Mouse (Mus musculus) Patski (cell line): ENCODE measurements around the gene Tmem189. TPM values are rescaled to one million over a fixed set of nuclear protein-coding genes. Genes with fewer than 3 reads are reported as not detected.

Experiments used
- ATAC-seq: fragments of 100-300 bp; one replicate; pipeline ENCODE4 v1.8.0; 2021
- CTCF ChIA-PET: fragments of 350-600 bp; sonication (Branson Sonifier 250); formaldehyde crosslinking; loops from one replicate; lab custom pipeline; 2022; ENCODE audit warnings: inconsistent platforms; lab: Charles Lee
- POLR2A ChIA-PET: fragments of 350-600 bp; sonication (Branson Sonifier 250); formaldehyde crosslinking; loops from one replicate; lab custom pipeline; 2022; ENCODE audit warnings: antibody characterized with exemption, inconsistent platforms; lab: Charles Lee
- DNase-seq: peaks from one replicate; pipeline ENCODE4 v3.0.0-alpha.2; 2011; ENCODE audit warnings: low read depth, low spot score
- H3K27me3 ChIP-seq: fragments of 371-371 bp; one replicate; pipeline ENCODE4 v1.5.1; 2021
- CTCF ChIP-seq: fragments of 100-300 bp; IDR thresholded peaks from one replicate; pipeline ENCODE4 v1.5.1; 2021
- in situ Hi-C: fragments of 300-500 bp; cut with MboI; formaldehyde crosslinking; loops from 3 replicates; pipeline ENCODE4 v1.11.1; 2018; ENCODE audit warnings: low pct_unique_long_range_greater_than_20kb, mixed read lengths
- polyA plus RNA-seq: library from polyadenylated mRNA; unstranded; gene quantifications from one replicate; pipeline ENCODE4 v1.2.3, GENCODE M21; 2021

The Tmem189 gene
- polyA plus RNA-seq, 1 experiment from 2014 or later: 36.1 TPM

DNA sequence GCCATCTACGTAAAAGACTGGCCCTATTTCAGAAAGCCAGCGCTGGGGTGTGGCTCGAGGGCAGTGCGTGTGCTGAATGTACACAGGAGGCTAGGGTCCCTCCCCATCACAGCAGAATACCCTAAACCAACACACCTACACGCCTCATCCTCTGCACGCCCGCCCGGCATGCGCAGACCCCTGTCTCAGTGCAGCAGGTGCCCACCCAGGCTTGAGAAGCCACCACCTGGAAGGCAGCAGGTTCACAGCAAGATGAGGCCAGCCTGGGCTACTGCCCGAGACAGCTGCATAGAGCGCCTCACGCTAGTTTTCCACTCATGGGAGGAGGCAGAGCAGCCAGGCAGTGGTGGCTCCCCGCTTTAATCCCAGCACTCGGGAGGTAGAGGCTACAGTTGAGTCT, 77.5 kb downstream of the Tmem189 start:
- DNase-seq (no peak), ATAC-seq (no peak)
- CTCF ChIA-PET: no interaction called here
- TF ChIP-seq CTCF: no peak
- no peaks in the 10 kb centered on the region for H3K27me3 ChIP-seq
- in situ Hi-C loops: no loop called here
- POLR2A ChIA-PET: no interaction called here

- ChIA-PET POLR2A (no interaction called here), CTCF (no interaction called here)
- no peak for DNase-seq
- TF ChIP-seq CTCF: no peak
- in situ Hi-C loops: no loop called here
- no peaks in the 10 kb centered on the region for H3K27me3 ChIP-seq
- no peak for ATAC-seq
These were observed 78.3 kb downstream of the Tmem189 start for GRCm38 (mm10) chr2:167611287-167611686.

- in situ Hi-C loops: no loop called here
- TF ChIP-seq CTCF: no peak
- DNase-seq (no peak), ATAC-seq (no peak)
- no peaks in the 10 kb centered on the region for H3K27me3 ChIP-seq
- ChIA-PET CTCF (interaction anchor here (7.1 kb wide), 1 partner anchor 72 kb away, joined by 105 read pairs; the partner anchor contains the start of gene Snai1), POLR2A (interaction anchor here (1.0 kb wide), 2 partner anchors 12 to 13 kb away, joined by 3 read pairs; no protein-coding TSS in a partner anchor)
These were observed 82.9 kb downstream of the Tmem189 start for GRCm38 (mm10) chr2:167606745-167607123.

DNA sequence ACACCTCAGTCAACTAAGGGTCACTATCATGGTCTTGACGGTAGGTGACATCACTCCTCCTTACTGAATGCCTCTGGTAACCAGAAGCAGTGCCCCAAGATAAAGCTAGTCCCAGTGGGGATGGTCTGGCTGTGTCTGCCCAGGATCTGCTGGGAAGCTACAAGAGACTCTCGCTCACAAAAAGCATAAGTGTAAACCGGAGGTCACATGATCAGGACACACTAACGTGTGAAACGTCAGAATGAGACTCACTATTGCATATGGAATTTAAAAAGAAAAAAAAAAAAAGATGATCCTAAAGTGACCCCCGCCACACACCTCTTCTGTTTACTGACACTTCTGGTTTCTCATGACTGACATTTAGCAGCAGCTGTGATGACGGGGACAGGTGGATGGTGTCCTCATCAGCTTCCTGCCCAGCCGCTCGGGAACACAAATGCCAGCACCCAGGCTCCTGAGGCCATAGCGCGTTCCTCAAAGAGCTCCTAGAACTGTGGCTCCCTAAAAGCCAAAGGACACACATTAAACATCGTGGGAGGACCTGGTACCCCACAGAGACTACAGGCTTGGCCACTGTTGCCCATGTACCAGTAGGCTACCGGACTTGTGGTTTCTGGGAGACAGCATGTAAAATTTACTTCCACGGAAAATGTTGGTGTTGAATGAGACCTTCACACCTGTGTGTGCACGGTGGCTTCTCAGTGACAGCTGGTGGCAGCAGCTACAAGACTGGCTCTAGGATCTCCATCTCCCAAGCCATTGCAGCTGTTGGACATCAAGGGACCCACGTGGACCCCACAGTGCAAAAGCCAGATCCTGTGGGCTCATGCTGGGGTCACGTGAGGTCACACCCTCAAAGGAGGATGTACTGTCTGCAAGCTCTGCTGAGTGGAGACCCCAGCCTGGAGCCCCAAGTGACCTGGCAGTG, 83.5 kb downstream of the Tmem189 start:
- no peaks in the 10 kb centered on the region for H3K27me3 ChIP-seq
- in situ Hi-C loops: no loop called here
- CTCF ChIA-PET: interaction anchor here (0.6 to 7.1 kb wide), 13 partner anchors 10 to 386 kb away, joined by 3 to 105 read pairs (median 3); partner anchors contain the start of gene Snai1
- POLR2A ChIA-PET: interaction anchor here (0.6 to 2.1 kb wide), 8 partner anchors 12 to 113 kb away, joined by 3 to 15 read pairs (median 3); partner anchors contain the start of gene Snai1
- TF ChIP-seq CTCF: no peak
- ATAC-seq (no peak), DNase-seq (no peak)

DNA sequence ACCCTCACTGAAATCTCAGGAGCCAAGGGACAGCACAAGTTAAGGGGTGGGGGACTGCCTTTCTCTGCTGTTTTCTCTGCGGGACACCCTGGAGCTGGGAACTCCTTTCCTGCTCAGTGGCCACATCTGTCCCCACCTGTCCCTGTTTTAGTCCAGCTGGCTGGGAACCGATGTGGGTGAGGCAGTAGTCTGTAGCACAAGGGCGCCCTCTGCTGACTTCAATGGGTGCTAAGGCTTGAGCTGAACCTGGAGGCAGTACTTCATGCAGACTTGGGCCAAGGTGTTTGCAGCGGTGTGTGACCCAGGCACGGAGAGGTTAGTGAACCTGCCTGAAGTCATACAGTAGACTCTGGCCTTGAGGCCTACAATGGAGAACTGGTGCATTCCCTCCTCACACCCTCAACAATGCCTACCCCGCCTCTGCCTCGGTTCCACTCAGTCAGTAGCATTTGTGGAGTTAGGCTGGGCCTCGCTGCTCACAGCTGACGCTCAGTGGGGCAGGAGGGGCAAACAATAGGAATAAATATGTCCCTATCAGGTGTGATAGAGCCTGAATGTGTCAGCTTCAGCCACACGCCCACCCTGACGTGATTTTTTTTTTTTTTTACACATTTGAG, 84.3 kb downstream of the Tmem189 start:
- no peak for TF ChIP-seq CTCF
- ChIA-PET CTCF (interaction anchor here (0.6 to 7.1 kb wide), 14 partner anchors 11 to 387 kb away, joined by 3 to 105 read pairs (median 3); partner anchors contain the start of gene Snai1), POLR2A (interaction anchor here (0.6 to 2.1 kb wide), 6 partner anchors 20 to 112 kb away, joined by 3 to 15 read pairs (median 4); partner anchors contain the start of gene Snai1)
- ATAC-seq: no peak
- DNase-seq: no peak
- H3K27me3 ChIP-seq: no peaks in the 10 kb centered on the region
- in situ Hi-C loops: no loop called here

DNA sequence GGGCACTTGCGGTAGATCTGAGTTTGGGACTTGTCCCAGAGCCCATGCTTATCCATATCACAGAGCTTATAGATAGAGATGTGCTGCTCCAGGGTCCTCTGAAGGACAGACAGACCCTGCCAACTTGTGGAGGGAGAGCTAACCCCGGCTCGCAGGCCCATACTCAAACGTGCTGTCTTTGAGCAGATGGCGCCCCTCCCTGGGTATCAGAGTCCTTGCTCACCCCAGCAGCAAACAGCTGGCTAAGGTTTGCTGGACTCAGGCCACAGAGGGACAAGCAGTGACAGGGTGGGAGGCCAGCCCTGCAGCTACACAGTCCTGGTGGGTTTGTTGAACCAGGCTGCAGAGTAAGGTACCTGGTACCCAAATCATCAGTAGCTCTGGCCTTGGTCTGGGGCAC, 86.6 kb downstream of the Tmem189 start:
- DNase-seq: no peak
- TF ChIP-seq CTCF: no peak
- POLR2A ChIA-PET: interaction anchor here (1.7 kb wide), 1 partner anchor 65 kb away, joined by 5 read pairs; the partner anchor contains the start of gene Snai1
- in situ Hi-C loops: loop anchor here (5.0 kb wide), 1 partner anchor 71 kb away; no protein-coding TSS in a partner anchor
- CTCF ChIA-PET: interaction anchor here (1.4 to 7.1 kb wide), 2 partner anchors 60 to 68 kb away, joined by 5 to 105 read pairs; partner anchors contain the start of gene Snai1
- no peaks in the 10 kb centered on the region for H3K27me3 ChIP-seq
- no peak for ATAC-seq

DNA sequence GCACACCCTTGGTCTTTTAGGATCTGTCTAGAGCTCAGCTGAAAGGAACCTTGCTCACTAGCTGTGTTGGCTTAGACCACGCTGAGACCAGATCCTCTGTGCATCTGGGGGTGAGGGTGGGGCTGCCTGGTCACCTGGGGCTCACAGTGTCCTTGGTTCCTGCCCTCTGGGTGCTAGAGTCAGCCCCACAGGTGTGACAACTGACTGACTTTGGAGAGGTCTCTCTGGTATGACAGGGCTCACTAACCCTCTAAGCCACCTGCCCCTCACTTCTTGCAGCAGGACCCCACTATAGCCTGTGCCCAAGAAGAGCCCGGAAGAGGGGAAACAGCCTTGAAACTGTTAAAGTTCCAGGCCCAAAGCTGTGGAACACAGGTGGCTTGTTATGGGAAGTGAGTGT, 87.3 kb downstream of the Tmem189 start:
- no peak for TF ChIP-seq CTCF
- ATAC-seq (no peak), DNase-seq (no peak)
- ChIA-PET CTCF (interaction anchor here (1.4 to 7.1 kb wide), 2 partner anchors 59 to 68 kb away, joined by 5 to 105 read pairs; partner anchors contain the start of gene Snai1), POLR2A (interaction anchor here (1.7 kb wide), 1 partner anchor 64 kb away, joined by 5 read pairs; the partner anchor contains the start of gene Snai1)
- in situ Hi-C loops: loop anchor here (5.0 kb wide), 1 partner anchor 70 kb away; no protein-coding TSS in a partner anchor
- H3K27me3 ChIP-seq: no peaks in the 10 kb centered on the region

DNA sequence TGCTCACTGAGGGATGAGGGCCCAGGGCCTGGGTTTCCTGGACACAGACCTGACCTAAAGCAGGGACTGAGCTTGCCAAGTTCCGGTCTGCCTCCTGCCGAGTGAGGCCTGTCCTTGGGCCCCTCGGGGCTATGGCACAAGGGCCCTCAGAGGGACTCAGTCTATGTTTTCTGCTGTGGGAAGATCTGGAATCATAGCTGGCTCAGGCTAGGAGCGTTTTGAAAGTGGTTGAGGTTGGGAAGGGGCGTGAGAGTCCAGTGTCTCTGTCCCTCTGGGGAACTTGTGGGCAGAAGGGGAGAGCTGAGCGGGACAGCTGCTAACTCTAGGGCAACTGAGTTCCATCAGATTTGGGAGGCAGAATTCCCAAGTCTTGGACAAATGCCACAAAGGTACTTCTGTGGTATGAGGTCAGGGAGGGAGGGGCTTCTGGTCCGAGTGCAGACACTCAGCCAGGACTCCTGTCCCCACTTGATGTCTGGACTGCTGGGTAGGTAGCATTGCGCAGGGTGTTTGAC, 89.1 kb downstream of the Tmem189 start:
- POLR2A ChIA-PET: no interaction called here
- CTCF ChIA-PET: interaction anchor here (0.8 to 1.4 kb wide), 3 partner anchors 30 to 294 kb away, joined by 3 to 7 read pairs (median 3); partner anchors contain the start of gene Snai1
- TF ChIP-seq CTCF: no peak
- no peak for DNase-seq
- no peak for ATAC-seq
- in situ Hi-C loops: loop anchor here (5.0 kb wide), 1 partner anchor 68 kb away; no protein-coding TSS in a partner anchor
- no peaks in the 10 kb centered on the region for H3K27me3 ChIP-seq

DNA sequence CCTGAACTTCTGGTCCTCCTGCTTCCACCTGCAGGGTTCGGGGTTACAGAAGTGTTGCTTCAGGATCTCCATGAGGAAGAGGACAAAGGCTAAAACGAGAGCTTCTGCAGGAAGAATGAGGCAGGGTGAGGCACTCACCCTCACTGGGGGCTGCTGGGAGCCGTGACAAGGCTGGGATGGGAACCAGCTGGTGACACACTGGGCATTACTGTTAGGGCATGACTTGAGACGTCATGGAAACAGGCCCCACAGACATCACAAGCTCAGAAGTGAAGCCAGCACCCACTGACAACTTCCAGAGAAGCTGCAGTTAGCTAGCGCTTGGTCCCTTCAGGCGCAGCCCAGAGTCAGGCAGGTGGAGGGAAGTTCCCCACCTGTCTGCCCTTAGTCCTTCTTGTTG, 89.7 kb downstream of the Tmem189 start:
- ChIA-PET CTCF (interaction anchor here (1.3 to 1.4 kb wide), 2 partner anchors 62 to 295 kb away, joined by 3 to 7 read pairs; partner anchors contain the start of gene Snai1), POLR2A (interaction anchor here (0.9 kb wide), 1 partner anchor 65 kb away, joined by 4 read pairs; no protein-coding TSS in a partner anchor)
- in situ Hi-C loops: loop anchor here (5.0 kb wide), 1 partner anchor 68 kb away; no protein-coding TSS in a partner anchor
- no peaks in the 10 kb centered on the region for H3K27me3 ChIP-seq
- DNase-seq (no peak), ATAC-seq (no peak)
- TF ChIP-seq CTCF: no peak
